Mouse (Mus musculus) spleen, adult 12 weeks (tissue): ENCODE measurements around the gene Lamtor5.

Experiments
- DNase-seq: peaks from one replicate; pipeline ENCODE4 v3.0.0; 2022; ENCODE audit warnings: low spot score

Lamtor5 gene

DNA sequence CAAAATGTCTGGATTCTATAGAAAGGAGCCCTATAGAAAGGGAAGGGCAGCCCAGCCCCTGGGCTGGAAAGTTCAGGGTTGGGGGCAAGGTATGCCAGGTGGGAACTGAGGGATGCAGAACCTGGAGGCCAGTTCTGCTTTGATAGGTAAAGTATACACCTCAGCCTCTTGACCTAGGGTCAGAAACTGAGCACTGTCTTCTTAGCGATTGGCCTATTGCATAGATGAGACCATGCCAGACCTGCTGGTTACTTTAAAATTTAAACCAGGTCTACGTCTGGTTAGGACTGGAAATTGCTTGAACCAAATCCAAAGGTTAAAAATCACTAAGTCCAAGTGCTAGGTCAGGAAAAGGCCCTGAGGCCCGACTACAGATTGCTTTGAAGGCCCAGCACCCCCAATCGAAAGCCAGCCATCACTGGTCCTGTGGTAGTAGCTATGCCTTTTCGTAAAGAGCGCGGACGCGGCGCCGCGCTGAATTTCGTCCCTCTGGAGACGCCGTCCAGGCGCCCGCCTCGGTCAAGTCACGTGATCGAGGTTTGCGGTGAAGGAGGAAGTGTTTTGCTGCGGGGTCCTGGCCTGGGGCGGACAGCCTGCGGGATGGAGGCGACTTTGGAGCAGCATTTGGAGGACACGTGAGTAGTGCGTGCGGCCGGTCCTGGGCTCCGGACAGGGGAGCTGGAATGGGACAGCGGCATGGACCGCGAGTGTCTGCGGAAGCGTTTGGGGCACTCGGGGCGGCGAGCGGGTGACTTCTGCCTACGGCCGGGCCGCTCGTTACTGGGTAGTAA lies at the start of gene Lamtor5:
TSS of gene Lamtor5 (plus strand) at position 380 of the 791 bp plus-strand sequence.
- peak; percentile 80 for DNase-seq

- no peak for DNase-seq
These were observed 49.4 kb upstream of the Lamtor5 start for GRCm38 (mm10) chr3:107229221-107229620.

DNA sequence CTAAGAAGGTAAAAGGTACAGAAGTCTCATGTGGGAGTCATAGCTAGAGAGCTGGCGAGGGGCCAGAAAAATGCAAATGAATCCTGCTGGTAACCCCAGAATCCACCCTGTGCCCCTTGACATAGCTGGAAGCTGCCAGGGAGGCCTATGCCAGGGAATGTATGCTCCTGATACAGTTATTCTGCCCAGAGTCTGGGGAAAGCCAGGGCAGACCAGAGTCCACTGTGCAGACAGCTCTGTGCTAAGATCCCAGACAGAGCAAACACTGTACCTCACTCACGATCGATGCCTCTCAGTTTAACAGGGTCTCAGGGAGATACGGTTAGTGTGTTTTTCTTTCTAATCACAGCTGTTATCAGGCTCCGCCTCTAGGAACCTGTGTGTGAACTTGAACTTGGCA lies 48.8 kb upstream of the Lamtor5 start:
- DNase-seq, result no peak

GRCm38 (mm10) chr3:107230527-107230926 lies 48.1 kb upstream of the Lamtor5 start, which contains the start of gene A630076J17Rik:
TSS of gene A630076J17Rik (plus strand) at chr3:107230614.
- DNase-seq, result no peak

DNA sequence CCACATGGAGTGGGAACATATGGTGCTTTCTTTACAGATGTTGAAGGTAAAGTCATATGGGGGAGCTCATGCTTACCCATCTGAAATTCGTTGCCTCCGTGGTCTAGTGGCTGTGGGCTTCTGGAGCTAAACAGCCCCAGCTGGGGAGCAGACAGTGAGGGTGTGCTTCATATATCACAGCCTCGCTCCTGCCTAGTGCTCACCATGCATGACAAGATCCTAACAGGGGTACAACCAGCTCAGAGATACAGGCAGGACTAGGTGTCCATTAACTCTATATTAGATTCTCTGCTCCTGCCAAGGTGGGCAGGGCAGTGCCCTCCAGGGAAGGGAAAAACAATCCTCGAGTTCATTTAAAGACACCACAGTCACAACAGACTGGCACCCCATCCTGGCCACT lies 47.5 kb upstream of the Lamtor5 start:
- DNase-seq, result no peak

DNA sequence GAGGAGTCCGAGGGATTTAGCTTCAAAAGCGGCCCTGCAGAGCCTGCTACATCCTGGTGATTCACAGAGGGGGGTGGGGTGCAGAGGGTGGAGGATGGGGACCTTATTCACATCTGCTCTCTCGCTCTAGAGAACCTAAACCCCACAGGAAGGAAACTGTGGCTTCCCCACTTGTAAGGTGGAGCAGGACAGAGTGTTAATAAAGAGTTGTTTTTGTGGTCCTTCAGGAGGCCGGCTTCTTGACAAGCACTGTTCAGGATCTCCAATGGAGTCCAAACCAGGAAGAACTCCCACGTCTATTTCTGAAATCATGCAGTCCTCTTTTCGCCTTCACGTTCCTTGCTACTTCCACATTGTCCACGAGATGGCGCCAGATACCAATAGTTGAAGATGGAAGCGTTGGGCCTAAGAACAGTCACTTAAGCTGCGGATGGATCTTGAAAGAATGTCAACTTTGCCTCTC lies 45.3 kb upstream of the Lamtor5 start:
- peak; percentile 57 for DNase-seq

DNA sequence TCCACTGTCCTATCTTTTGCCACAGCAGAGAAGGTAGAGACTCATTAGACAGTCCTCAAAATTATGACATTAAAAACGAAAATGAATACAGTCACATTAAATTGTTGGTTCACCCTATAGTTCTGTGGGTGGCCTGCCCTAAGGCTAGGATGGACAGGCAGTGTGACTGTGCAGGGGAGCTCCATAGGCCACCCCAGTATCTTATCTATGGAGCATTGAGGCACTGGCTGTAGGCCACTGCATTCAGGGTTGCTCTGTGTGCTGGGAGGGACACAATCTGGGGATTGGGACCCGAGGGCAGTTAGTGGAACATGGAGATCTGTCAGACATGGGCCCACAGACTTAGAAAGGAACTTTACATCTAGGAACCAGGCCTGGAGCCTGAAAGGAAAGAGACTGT lies 44.7 kb upstream of the Lamtor5 start:
- DNase-seq, result no peak

DNA sequence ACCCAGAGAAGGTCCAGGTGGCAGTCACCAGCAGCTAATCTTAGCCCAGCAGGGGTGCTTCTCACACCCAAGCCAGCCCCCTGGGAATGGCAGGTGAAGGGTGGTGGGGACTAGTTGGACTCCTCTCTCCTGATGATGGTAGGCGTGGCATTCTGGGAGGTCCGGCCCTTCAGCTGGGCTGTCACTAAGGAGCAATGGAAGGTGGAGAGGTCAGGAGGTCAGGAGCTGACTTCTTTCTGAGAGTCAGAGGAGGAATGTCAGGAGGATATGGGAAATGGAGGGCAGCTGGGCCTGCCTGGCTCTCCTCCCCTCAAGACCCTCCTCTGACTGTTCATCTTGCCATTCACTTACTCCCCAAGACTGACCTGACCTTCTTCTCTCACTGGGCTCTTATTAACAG lies 40.6 kb upstream of the Lamtor5 start:
- DNase-seq, result no peak

DNA sequence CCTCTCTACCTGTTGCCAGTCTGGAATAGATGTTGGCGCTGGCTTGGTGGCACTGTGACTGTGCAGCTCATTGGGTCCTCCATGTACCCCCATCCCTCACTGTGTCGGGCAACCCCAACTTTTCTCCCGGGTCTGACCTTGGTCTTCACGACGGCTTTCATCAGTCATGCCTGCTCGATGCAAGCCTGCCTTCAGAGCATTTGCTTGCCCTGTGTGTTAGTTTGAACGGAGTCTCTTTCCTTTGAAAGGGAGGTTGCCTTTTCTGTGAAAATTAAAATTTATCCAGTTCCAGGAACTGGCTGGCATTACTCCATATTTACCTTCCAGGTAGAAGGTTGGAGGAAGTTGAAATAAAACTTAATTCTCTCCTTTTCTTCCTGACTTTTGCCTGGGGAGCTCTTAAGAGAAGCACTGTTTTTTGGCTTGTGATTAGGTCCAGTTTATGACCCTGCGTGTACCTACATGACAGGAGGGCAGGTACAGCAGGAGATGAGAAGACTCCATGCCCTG lies 40.1 kb upstream of the Lamtor5 start:
- DNase-seq, result no peak

- DNase-seq, result no peak
These were observed 39.1 kb upstream of the Lamtor5 start, which contains the start of gene Prok1 for GRCm38 (mm10) chr3:107239607-107240006. TSS of gene Prok1 (minus strand) at chr3:107239707.

DNA sequence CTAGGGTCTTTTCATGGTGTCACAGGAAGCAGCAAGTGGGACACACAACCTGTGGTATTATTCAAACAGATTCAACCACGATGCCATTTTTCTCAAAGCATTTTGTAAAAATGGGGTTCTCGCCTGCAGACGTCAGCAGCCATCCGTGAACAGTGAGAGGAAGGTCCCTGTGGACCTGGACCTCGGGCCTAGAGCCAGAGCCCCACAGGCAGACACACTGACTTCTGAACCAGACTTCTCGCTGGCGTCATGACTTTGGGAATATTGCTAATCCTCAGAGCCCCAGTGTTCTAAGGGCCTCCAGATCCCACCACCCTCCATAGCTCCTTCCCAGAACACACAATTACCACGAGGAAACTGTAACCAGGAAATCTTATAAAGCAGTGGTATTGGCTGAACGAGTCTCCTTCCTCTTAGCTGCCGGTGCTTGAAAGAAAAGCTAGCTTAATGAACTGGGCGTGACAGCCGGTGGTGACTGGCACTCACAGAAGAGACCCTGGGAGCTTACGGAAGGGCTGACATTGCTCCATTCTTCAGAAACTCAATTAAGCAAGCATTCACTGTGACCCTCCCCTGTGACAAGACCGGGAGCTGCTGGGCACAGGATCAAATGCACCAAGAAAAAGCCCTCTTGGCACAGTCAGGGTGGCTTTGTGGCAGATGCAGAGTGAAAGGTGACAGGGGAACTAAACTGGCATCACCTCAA lies 37.1 kb upstream of the Lamtor5 start:
- no peak for DNase-seq

- DNase-seq, result no peak
These were observed 31.8 kb upstream of the Lamtor5 start for GRCm38 (mm10) chr3:107246876-107247275.

GRCm38 (mm10) chr3:107249042-107249441 lies 29.6 kb upstream of the Lamtor5 start:
- DNase-seq, result no peak

- no peak for DNase-seq
These were observed 28.3 kb upstream of the Lamtor5 start for GRCm38 (mm10) chr3:107250320-107250719.

DNA sequence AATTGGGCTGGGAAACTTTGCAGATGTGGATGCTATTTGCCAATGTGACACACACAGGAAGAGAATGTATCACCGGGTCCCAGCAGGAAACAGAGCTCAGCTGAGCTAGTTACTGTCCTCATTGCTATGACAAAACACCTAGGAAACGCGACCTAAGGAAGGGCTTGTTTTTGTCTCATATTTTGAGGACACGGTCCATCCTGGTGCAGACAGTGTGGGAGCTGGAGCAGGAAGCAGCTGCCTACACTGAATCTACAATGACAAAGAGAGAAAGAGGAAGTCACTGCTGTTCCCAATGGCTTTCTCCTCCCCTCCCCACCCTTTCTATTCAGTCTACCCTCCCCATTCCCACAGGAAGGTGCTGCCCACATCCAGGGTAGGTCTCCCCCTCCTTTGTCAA lies 26.6 kb upstream of the Lamtor5 start:
- DNase-seq, result no peak

- DNase-seq, result no peak
These were observed 24.7 kb upstream of the Lamtor5 start for GRCm38 (mm10) chr3:107253925-107254324.

DNA sequence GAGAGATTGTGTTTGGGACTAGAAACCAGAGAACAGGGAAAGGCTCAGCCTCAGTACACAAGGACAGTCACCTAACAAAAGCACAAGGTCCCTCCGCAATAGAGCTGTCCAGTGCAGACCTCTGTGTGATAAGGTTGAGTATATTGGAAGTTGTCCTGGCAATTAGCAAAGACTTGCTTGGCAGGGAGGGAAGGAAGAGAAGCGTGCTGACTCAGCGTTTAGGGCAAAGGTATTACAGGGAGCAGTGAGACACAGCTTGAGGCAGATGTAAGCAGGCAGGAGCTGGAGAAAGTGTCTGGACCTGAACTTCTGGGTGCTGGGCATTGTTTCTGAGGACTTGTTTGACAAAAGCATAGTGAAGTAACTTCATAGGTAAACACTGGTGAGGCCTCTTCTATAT lies 22.7 kb upstream of the Lamtor5 start:
- no peak for DNase-seq

DNA sequence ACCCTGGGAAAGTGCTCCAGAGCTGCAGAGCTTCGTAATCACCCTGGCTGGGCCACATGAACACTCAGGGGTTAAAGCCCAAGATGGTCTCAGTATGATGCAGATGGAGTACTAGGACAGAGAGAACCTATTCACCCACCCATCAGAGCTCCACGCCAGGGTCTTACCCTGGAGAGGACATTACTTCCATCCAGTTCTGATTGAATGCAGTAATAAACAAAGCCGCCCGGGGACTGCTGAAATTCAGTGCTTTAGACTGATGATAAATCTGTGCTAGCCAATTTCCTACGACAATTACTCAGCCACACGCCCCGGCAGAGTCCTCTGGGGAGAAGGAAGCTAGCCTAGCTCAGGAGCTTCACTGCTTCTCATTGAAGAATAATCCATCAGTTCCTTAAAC lies 21.9 kb upstream of the Lamtor5 start:
- DNase-seq, result no peak

- DNase-seq, result no peak
These were observed 20.7 kb upstream of the Lamtor5 start for GRCm38 (mm10) chr3:107257924-107258323.

DNA sequence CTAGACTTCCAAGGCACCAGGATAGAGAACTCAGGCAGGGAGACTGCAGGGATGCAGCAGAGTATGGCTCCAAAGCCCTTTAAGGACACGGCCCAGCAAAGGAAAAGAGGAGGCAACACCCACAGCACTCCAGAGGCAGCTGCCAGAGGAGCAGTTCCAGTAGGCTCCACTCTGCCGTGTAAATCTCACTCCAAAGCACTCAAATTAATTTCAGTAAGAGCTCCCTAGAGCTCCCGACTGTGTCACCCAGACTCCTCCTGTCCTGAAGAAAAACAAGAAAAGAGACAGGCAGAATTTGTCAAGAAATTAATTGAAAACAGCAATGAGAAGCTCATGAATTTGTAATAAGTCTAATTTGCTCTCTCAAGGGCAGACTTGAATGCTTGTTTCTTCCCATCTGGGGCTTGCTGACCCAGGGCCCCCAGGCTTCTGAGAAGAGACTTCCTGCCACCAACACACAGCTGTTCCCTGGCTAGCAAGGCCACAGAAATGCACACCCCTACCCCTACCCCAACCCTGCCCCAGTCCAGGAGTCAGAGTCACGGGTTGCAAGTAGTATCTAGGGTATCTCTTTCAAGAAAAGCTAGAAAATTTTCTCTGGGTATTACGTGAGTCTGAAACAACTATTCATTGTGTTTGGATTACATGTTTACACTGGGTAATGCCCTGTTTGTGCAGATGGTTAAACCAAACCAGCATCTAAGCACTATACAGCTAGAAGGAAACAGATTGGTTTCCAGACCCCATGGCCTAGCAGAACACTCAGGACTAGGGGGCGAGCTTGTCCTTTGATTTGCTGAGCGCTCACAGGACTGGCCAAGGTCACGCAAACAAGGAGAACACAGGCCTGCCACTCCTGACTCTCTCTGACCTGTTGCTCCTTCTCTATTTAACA lies 17.5 kb upstream of the Lamtor5 start:
- no peak for DNase-seq

- no peak for DNase-seq
These were observed 16.9 kb upstream of the Lamtor5 start for GRCm38 (mm10) chr3:107261851-107262165.

DNA sequence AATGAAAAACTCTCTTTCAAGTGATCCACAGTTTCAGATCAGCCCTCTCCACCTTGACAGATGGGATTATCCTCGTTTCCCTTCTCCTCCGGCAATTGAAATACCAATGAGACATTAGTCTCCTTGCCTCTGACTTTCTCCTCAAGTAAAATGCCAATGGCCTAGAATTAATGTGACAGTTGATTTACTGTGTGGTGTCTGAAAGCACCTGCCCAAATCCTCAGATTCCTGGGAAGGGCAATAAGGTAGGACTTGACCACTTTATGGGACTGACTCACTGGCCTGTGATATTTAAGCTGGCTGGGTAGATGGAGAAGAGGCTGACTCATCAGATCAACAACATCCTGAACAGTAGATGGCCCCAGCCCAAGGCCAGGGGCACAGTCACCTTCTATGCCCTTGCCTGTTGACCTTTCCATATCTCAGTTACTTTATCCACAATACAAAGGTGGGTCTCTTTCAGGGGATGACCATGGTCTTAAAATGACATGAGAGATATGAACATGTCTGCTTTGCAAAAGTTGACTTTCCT lies 11.8 kb upstream of the Lamtor5 start:
- DNase-seq, result no peak
